Mouse (Mus musculus) layer of hippocampus, adult 11-12 months (tissue): ENCODE measurements around the gene Pam.
"Not testable (repeated sequence)": the region's sequence is repeated elsewhere in the genome, so short reads cannot be mapped to it uniquely, and the experiment has no call there.

ENCODE experiments used
- DNase-seq: peaks from one replicate; pipeline ENCODE4 v3.0.0; 2022; ENCODE audit warnings: low spot score

Pam gene

DNA sequence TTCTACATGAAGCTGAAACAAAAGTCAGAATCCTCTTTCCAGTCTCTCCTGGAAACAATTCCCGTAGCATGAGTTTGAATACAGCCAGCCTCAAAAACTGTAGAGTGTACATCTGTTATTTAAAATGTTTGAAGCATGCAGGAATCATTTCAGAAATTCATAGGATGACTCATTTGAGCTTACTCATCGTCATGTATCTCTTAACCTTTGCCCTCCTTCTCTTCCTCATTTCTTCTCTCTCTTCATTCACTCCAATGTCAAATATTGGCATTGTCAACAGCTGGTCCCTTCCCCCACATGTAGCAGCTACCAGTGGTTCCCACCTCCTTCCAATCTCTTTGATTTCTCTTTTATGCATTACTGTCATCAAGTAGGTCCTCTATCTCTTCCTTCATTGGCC is 59.7 kb downstream of the Pam start:
- no peak for DNase-seq

DNA sequence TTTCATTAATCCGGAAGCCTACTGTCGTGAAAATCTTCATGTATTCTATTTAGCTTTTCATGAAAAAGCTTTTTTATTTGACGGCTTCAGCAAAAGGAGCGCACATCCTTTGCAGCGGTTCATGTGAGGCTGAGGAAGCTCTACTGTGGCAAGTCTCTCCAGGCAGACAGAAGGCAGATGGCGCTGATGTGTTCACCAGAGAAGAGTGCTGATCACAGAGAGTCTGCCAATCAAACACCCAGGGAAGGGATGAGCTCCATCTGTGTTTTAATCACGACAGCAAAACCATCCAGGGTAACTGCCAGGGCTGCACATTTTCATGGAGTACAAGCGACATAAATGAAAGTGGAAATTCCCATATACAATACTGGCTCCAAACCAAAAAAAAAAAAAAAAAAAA is 63.6 kb downstream of the Pam start:
- DNase-seq, result peak; percentile 72

DNA sequence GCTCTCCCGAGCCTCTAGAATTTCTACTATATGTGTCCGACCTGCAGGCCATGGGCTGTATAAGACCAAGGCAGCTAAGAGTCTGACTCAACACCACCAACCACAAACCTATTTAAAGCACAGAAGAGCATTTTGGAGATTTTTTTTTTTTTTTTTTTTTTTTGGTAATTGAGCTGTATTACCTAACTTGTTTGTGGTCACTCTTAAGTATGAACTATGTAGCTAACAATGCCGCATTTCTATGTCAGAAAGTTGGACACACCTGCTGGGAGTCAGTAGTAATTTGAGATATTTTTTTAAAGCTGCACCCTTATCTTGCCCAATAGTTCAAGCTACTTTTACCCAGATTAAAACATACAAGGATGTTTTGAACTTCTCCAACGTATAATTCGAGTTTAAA is 66.4 kb downstream of the Pam start:
- DNase-seq, result no peak

DNA sequence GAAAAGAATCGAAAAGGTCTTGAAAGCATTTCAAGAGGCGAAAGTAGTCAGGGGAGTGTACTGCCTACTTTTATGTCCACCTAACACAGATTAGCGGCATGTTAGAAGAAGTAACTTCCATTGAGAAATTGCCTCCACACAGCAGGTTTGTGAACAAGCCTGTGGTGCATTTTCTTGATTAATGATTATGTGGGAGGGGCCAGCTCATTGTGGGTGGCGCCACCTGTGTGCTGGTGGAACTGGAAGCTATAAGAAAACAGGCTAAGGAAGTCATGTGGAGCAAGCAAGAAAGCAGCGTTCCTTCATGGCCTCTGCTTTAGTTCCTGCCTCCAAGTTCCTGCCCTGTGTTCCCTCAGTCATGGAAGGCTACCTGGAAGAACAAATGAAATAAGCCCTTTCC is 67.0 kb downstream of the Pam start:
- no peak for DNase-seq

DNA sequence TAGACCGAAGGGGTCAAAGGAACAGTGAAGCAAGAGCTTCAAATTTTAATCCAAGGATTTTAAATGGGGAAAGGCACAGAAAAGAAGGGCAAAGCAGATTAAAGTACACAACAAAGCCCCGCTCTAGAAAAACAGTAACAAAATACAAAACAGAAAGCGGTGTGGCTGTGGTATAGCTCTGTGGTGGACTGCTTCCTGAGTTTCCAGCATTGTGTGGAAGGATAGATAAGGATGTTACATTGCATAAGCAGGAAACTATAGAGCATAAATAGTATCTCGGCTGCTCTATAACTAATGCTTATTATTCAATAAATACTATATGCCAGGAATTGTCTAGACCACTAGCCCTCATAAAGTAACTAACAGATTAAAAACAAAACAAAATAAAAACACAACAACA is 67.5 kb downstream of the Pam start:
- DNase-seq, result no peak

DNA sequence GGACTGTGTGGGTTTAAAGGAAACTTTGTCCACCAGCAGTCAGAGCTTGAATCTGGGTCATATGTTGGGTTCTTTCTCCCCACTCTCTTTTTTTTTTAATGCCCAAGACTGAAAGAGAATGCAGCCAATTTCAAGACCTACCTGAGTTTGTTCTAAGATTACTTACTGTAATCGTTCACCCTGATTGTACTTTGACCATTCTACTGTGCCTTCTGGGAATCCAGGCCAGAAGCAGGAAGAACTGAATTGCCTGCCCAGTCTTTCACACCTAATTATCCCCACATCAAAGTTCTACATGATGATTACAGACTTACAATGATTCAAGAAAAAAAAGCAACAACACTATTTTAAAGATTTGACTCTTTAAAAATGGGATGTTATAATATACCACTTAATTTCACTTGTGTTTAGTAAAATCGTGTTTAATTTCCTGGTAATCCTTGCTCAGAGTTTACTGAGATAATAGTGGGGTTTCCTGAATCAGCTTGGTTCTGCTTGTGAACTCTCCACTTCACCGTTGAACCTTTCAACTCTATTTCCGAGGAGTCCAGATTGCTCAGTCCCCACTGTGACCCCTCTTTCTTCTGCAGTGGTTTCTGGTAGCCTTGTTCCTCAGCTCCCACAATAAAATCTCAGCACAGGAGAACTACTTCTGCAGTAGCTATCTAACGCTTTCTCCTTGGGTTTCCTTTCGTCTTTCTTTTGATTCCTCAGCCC is 69.4 kb downstream of the Pam start:
- no peak for DNase-seq

DNA sequence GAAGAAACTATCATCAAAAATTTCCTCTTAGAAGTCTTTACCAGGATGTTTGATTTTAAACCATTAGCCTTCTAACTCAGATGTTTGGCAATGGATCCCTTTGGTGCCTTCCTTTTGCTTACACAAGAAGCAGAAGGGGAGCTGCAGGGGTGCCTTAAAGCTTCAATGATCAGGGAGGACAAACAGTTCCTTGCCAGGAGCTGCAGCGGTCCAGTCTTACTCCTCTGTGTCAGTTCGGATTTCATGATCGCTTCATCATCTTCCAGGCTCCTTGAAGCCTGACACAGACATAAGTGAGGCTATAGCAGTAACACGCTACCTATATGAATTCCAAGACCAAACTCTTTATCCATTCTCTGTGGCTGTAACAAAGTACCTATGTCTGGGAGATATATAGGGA is 71.6 kb downstream of the Pam start:
- no peak for DNase-seq

DNA sequence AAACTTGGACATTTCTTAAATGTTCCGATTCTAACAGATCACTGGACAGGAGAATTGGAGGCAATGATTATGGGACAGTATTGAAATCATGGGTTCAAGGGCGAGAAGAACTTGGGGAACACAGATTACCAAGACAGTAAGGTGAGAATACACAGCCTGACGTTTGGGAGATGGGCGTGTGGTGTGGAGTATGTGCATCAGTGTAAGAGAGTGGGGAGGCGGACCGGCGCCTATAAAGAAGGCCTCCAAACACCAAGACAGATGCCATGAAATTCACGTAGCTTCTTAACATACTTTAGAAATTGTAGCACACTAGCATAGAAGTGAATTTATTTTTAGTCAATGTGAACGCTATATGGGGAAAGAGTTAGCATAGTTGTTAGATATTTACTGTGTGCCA is 76.5 kb downstream of the Pam start:
- no peak for DNase-seq

DNA sequence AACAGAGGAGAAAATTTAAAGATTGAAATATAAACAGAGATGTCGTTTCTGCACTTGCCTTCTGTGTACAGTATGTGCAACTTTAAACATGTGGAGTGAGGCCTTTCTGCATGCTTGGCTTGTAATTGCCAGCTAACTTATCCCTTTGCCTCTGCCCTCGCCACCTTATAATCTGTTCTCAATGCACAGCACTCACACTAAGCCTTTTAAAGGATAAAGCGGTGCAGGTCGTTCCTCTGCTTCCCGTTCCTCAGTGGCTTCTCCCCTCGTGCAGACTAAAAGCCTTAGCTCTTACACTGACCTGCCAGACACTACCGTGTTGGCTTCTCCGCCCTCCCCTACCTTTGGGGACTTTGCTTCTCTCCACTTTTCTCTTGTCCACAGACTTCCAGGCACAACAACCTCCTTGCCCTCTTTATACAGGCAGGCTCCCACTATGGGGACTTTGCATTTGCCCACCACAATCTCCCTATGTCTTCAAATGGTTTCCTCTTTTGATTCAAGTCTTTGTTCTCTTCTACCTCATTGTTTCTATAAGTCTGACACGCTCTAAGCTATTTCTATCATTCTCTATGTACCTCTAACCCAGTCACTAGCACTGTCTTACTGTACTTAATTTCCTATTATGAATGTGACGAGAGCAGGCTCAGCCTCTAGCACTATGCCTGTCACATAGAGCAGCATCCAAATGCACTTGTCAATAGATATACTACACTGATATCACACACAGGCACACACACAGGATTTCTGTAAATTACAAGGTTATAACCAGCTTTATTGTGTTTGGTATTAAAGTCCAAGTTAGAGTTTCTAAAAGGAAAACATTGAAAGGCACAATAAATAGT is 79.2 kb downstream of the Pam start:
- no peak for DNase-seq

DNA sequence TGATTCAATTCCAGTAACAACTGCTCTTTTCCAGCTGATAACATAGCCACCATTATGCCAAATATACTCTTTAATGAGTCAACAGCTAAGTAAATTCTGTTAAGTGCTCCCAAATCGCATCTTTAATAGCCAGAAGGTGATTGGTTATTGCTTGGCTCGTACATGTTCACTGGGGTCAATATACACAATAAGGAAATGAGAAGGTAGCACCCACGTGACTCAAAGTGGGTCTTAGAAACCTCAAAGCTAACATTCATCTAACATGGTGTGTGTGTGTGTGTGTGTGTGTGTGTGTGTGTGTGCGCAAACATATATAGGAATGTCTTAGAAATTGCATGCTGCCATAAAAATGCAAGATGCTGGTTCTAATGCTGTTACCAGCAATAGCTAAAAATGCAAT is 79.9 kb downstream of the Pam start:
- no peak for DNase-seq

DNA sequence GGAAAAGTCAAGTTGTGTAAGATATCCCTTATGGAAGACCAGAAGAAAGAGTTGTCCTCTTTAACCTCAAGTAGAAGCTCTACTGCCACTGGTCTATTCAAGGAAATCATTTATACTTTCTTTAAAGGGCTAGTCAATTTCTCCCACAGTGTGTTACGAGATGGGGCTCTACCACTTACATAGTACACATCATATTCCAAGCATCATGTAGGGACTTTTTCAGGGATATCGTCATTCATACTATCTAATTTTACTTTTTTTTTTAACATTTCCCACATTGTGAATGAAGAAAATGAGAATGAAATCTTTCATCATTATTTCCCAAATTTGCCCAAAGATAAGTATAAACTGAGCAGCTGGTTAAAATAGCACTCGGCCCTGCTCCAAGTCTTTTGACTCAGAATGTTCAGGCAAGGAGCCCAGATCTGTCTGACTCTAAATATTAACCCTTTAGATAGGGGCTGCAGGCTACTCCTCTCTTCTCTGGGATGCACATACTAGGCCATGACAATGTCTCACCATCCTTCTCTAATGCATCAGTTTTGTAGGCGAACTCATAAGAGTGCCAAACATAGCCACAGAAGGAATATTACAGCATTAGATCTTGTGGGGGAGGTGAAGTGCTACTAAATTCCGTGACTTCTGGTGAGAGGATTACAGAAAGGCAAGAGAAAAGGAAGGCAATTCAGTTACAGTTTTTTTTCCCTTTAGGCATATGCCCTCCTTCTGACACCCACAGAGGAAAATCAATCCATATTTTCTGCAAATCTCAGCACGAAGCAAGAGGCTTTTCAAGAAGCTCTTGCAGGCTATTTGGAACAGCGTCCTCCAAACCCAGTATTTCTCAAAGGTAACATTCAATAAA is 92.7 kb downstream of the Pam start:
- DNase-seq, result peak; percentile 74

DNA sequence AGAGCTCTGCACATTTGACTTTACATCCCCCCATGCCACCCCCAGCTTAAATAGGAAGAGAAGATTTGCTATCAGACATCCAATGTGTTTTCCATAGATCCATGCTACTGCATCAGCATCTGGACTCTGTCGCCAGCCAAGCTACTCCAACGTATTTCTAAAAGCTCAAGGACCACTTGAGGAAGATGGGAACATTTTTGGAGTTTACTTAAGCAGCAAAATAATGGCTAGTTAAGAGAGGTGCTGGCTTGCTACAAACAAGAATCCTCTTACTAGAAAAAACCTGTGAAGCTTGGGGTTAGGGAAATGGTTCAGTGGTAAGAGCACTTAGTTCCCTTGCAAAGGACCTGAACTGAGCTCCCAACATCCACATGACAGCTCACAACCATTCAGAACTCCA is 96.0 kb downstream of the Pam start:
- DNase-seq, result no peak

DNA sequence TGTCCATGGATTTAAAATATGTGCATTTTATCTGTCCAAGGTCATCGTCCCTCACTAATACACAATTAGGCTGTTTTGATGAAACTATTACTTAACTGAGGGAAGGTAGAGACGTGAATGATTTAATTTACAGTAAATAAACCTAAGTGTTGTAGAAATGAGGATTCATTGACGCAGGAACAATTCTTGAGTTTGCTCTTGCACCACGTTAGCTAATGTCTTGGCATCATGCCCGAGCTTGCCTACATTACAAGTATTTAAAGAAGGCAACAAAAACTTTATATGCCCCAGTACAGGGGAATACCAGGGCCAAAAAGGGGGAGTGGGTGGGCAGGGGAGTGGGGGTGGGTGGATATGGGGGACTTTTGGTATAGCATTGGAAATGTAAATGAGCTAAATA is 96.5 kb downstream of the Pam start:
- not testable (repeated sequence) for DNase-seq

DNA sequence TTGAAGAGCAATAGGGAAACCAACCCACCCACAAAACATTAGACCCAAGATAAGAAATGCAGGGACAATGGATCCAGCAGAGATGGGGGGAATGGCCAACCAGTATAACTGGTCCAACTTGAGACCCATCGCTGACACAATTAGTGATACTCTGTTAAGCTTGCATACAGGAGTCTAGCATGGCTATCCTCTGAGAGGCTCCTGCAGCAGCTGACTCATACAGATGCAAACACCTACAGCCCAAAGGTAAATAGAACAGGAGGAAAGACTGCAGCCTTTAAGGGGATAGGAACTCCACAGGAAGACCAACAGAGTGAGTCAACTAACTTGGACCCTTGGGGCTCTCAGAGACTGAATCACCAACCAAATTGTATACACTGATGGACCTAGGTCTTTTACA is 98.4 kb downstream of the Pam start:
- no peak for DNase-seq

DNA sequence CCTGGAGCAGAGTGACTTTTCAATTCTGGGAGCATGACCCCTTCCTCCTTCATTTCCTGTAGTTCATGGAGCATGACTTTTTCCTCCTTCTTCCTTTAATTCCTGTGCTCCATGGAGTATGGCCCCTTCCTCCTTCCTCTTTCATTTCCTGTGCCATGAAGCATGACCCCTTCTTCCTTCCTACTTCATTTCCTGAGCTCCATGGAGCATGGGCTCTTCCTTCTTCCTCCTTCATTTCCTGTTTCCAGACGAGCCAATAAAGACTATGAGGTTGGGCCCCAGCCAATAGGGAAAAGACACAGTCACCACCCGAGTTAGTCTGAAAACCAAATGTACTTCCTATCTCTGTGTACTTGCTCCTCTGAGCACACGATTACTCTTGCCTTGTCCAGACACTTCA is 103.5 kb downstream of the Pam start:
- DNase-seq, result no peak

DNA sequence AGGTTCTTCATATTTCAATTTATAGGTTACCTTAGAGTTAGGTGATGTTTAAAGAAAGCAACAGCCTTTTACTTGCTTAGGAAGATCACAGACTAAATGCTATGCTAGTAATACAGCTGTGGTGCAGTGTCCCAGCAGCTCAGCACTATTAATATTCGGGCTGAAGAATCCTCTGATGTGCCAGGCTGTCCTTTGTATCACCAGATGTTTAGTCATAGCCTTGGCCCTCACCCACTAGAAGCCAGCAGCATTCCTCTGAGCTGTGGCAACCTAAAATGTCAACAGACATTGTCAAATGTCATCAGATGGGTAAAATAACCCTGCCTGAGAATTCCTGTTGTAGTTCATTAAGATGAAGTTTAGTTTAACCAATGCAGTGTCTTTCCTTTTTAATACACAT is 112.3 kb downstream of the Pam start:
- no peak for DNase-seq

DNA sequence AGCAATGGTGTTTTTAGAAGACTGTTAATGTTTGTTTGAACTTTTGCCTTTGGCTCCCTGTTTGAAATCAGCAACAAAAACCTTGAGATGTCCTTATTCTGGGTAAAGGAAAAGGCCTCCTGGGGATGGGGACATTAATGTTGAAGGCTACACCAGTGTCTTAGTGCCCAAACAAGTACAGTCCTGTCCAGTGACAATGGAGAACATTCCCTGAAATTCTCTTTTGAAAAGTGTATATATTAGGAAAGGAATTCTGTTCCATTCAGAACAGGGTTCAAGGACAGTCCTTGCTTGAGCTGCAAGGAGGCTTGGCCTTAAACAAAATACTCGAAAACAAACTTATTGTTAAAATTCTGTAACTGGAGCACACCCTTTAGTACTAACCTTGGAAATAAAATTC is 116.0 kb downstream of the Pam start:
- DNase-seq, result no peak

DNA sequence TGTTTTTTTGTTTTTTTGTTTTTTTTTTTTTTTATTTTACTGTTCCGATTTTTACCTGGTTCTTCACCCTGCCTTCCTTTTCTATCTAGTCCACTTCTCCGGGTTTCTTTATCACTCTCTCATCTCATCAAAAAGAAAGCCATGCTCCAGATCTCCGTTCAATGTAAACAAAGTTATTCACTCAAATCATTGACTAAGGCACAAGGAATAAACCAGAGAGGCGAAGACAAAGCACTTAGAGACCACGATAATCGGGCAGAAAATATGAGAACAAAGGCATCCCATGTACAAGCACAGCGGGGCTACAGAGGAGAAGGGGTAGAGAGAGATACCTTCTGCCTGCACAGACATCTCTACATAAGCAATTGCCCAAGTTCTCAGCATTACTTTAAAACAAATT is 117.9 kb downstream of the Pam start:
- DNase-seq, result no peak

DNA sequence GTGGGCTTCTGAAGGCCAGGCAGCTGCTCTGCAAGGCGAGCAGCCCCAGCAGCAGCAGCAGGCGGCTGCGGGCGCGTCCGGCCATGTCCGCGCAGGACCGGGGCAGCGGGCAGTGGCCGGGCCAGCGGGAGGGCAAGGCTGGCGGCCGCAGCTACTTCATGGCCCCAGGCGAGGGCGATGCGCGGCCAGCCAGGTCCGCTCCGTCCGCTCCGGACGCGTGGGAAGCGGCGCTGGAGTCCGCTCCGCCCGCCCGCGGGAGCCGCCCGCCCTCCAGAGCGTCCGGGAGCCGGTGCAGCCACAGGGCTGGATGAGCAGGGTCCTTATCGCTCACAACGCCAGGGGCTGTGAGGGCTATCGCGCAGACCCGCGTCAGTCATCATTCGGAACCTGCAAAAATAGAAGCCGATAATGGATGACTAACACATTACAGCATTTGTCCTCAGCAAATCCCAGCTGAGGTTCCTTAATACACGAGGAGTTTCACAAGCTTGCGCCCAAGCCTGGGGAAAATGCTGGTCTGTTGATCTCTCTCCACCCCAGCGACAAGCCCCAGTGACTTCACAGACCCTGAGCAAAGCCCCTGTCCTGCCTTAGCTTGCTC is 118.5 kb downstream of the Pam start:
- peak; percentile 55 for DNase-seq

DNA sequence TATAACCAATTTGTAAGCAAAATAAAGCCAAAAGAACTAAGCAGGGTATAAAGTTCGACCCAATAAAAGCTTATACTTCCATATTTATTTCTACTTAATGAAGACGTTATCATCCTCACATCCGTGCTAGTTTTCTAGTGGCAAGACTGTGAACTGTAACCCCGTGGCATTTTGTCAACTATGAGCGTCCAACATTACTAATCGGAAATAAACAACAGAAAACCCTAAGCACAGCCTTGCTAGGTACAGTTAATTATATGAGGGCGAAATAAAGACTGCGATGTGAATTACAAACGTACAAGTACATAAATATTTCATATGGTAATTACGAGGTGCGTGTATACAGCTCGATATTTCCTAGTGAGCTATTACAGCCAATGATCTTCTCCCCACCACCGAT is 119.4 kb downstream of the Pam start:
- no peak for DNase-seq

DNA sequence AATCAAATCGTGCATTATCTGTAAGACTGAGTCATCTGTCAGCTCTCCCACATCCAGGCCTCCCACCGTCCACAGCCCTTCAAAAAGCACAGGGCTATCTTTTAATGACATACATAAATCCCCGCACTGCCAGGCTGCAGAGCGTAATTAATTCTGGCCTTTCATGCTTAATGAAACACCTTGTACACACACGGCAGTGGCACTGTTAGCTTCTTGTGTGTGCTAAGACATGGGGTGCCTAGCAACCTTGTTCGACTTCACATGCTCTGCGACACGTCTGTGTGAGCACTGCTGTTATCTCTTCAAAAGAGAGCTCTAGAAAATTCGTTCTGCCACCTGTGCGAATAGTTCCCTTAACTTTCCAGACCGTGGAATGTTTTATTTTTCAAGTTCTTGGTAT is 120.5 kb downstream of the Pam start:
- DNase-seq, result no peak

DNA sequence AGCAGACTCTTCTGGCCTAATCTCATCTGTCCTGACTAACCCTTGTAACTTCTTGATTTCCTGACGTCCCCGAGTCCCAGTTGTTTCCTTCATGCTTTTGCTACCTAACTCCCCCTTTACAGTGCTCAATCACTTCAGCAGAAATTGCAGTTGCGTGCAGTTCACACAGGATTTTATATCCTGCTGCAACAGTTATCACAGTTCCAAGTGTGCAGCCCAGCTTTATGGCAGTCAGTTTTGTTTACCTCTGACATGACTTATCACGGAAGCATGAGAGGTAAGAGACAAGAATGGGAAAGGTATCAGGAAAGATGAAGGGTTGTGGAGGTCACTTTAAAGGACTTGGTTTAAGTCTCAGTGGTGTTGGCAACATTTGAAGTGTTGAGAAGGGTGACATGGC is 125.7 kb downstream of the Pam start:
- DNase-seq, result no peak
